Mouse (Mus musculus) gastrocnemius, adult 18-20 months (tissue): ENCODE measurements around the gene Xbp1. TPM values are rescaled to one million over a fixed set of nuclear protein-coding genes. Genes with fewer than 3 reads are reported as not detected.

Experiments
- DNase-seq: peaks from one replicate; pipeline ENCODE4 v3.0.0; 2021; ENCODE audit warnings: low spot score
- total RNA-seq, 2 experiments: library from RNA; stranded (reverse); gene quantifications; 2 replicates each; pipeline ENCODE4 v1.2.3; 2021

The Xbp1 gene
- total RNA-seq, 2 experiments from 2014 or later = 64.1 to 66.8 TPM

- DNase-seq = no peak
Measured at GRCm38 (mm10) chr11:5566506-5566905, 46.0 kb downstream of the Xbp1 start.

GRCm38 (mm10) chr11:5567654-5568053, 47.2 kb downstream of the Xbp1 start:
- no peak for DNase-seq

- no peak for DNase-seq
Measured at GRCm38 (mm10) chr11:5568082-5568481, 47.6 kb downstream of the Xbp1 start.

GRCm38 (mm10) chr11:5569474-5569873, 49.0 kb downstream of the Xbp1 start, which contains the start of gene Ankrd36:
Gene Ankrd36, plus strand, starts transcription at chr11:5569684.
- DNase-seq = no peak

GRCm38 (mm10) chr11:5571856-5572255, 51.4 kb downstream of the Xbp1 start:
- no peak for DNase-seq

- no peak for DNase-seq
Measured at GRCm38 (mm10) chr11:5573821-5574220, 53.4 kb downstream of the Xbp1 start.

GRCm38 (mm10) chr11:5575046-5575445, 54.6 kb downstream of the Xbp1 start:
- no peak for DNase-seq

Other genes starting within 250 kb of the Xbp1 start
- 1 to 10 TPM; 5.0 to 7.4 TPM for gene Znrf3, start 75.8 kb upstream of the Xbp1 start, total RNA-seq
- 10 to 100 TPM; 22.0 to 24.7 TPM for gene Ccdc117, start 21.5 kb downstream of the Xbp1 start, total RNA-seq
- not detected for gene Ankrd36, start 49.0 kb downstream of the Xbp1 start, total RNA-seq
- gene Mrps24, start 195.0 kb downstream of the Xbp1 start, total RNA-seq = 100 to 1,000 TPM in 1 of 2 experiments, 10 to 100 TPM in 1; 95.5 to 103 TPM
- 10 to 100 TPM; 38.8 to 48.7 TPM for gene Urgcp, start 241.7 kb downstream of the Xbp1 start, total RNA-seq